Mouse (Mus musculus): ENCODE results near the gene Repin1. TPM values are rescaled to one million over a fixed set of nuclear protein-coding genes. Genes with fewer than 3 reads are reported as not detected.

Gene Repin1
- polyA plus RNA-seq, 1 experiment: 13.3 TPM

- TF ChIP-seq CTCF (IDR thresholded peaks at IDR 0.05; ENCODE audit: low read depth, low read length) (no peak), POLR2A (IDR thresholded peaks at IDR 0.05; ENCODE audit: borderline replicate concordance, low read depth, low read length) (no peak)
- peaks cover 23% of the 10 kb centered on the region for H3K4me1 ChIP-seq (ENCODE audit: control insufficient read depth, insufficient read depth, low read length)
- H3K27ac ChIP-seq (ENCODE audit: insufficient read depth, low read depth, low read length): no peak overlapping the region
- no peak overlapping the region for H3K4me3 ChIP-seq (ENCODE audit: insufficient read depth, low read length)
These were observed 3.0 kb downstream of the Repin1 start for GRCm38 (mm10) chr6:48596545-48597232.

- no peak overlapping the region for H3K4me3 ChIP-seq (ENCODE audit: insufficient read depth, low read length)
- TF ChIP-seq POLR2A (IDR thresholded peaks at IDR 0.05; ENCODE audit: borderline replicate concordance, low read depth, low read length): no peak
- no peak for TF ChIP-seq CTCF (IDR thresholded peaks at IDR 0.05; ENCODE audit: low read depth, low read length)
These were observed 3.5 kb downstream of the Repin1 start for GRCm38 (mm10) chr6:48597233-48597625.

GRCm38 (mm10) chr6:48600594-48600993 lies 6.9 kb downstream of the Repin1 start:
- TF ChIP-seq CTCF (IDR thresholded peaks at IDR 0.05; ENCODE audit: low read depth, low read length): no peak
- no peak for TF ChIP-seq POLR2A (IDR thresholded peaks at IDR 0.05; ENCODE audit: borderline replicate concordance, low read depth, low read length)
- Histone ChIP-seq H3K4me3 (ENCODE audit: insufficient read depth, low read length) (no peak overlapping the region), H3K27ac (ENCODE audit: insufficient read depth, low read depth, low read length) (no peak overlapping the region), H3K4me1 (ENCODE audit: control insufficient read depth, insufficient read depth, low read length) (peaks cover 20% of the 10 kb centered on the region)

More at GRCm38 (mm10) chr6:48597233-48597625, 3.5 kb downstream of the Repin1 start:
- Histone ChIP-seq H3K4me1 (ENCODE audit: control insufficient read depth, insufficient read depth, low read length) (peaks cover 23% of the 10 kb centered on the region), H3K27ac (ENCODE audit: insufficient read depth, low read depth, low read length) (no peak overlapping the region)

- H3K4me3 ChIP-seq (ENCODE audit: insufficient read depth, low read length): peak within 1 kb of the TSS; percentile 89
- TF ChIP-seq POLR2A (IDR thresholded peaks at IDR 0.05; ENCODE audit: borderline replicate concordance, low read depth, low read length): no peak
- no peak for TF ChIP-seq CTCF (IDR thresholded peaks at IDR 0.05; ENCODE audit: low read depth, low read length)
- peaks cover 20% of the 10 kb centered on the region for H3K4me1 ChIP-seq (ENCODE audit: control insufficient read depth, insufficient read depth, low read length)
- peak within 1 kb of the TSS; percentile 43 for H3K27ac ChIP-seq (ENCODE audit: insufficient read depth, low read depth, low read length)
These were observed 7.8 kb downstream of the Repin1 start, which contains the start of gene Zfp775 for GRCm38 (mm10) chr6:48601271-48602079. TSS of gene Zfp775 (plus strand) at chr6:48602063.

- TF ChIP-seq POLR2A (IDR thresholded peaks at IDR 0.05; ENCODE audit: borderline replicate concordance, low read depth, low read length): no peak
- 0 out of 2 replicates have a peak, but pooled peaks have one; percentile 13 for TF ChIP-seq CTCF (IDR thresholded peaks at IDR 0.05; ENCODE audit: low read depth, low read length)
- peak overlapping the region; percentile 89 for H3K4me3 ChIP-seq (ENCODE audit: insufficient read depth, low read length)
- H3K27ac ChIP-seq (ENCODE audit: insufficient read depth, low read depth, low read length): peak overlapping the region; percentile 23; the same call in 1 of the 2 replicates
- H3K4me1 ChIP-seq (ENCODE audit: control insufficient read depth, insufficient read depth, low read length): peaks cover 20% of the 10 kb centered on the region
These were observed 8.5 kb downstream of the Repin1 start for GRCm38 (mm10) chr6:48602080-48602741.

GRCm38 (mm10) chr6:48608124-48608523 lies 14.4 kb downstream of the Repin1 start:
- TF ChIP-seq CTCF (IDR thresholded peaks at IDR 0.05; ENCODE audit: low read depth, low read length) (no peak), POLR2A (IDR thresholded peaks at IDR 0.05; ENCODE audit: borderline replicate concordance, low read depth, low read length) (no peak)
- Histone ChIP-seq H3K27ac (ENCODE audit: insufficient read depth, low read depth, low read length) (no peak overlapping the region), H3K4me3 (ENCODE audit: insufficient read depth, low read length) (no peak overlapping the region), H3K4me1 (ENCODE audit: control insufficient read depth, insufficient read depth, low read length) (peaks cover 1% of the 10 kb centered on the region; the same call in 1 of the 2 replicates)

- Histone ChIP-seq H3K4me1 (ENCODE audit: control insufficient read depth, insufficient read depth, low read length) (no peaks in the 10 kb centered on the region), H3K4me3 (ENCODE audit: insufficient read depth, low read length) (no peak overlapping the region), H3K27ac (ENCODE audit: insufficient read depth, low read depth, low read length) (no peak overlapping the region)
- TF ChIP-seq CTCF (IDR thresholded peaks at IDR 0.05; ENCODE audit: low read depth, low read length): no peak
- TF ChIP-seq POLR2A (IDR thresholded peaks at IDR 0.05; ENCODE audit: borderline replicate concordance, low read depth, low read length): no peak
These were observed 15.8 kb downstream of the Repin1 start for GRCm38 (mm10) chr6:48609512-48609911.

- TF ChIP-seq CTCF (IDR thresholded peaks at IDR 0.05; ENCODE audit: low read depth, low read length) (no peak), POLR2A (IDR thresholded peaks at IDR 0.05; ENCODE audit: borderline replicate concordance, low read depth, low read length) (no peak)
- H3K4me3 ChIP-seq (ENCODE audit: insufficient read depth, low read length): no peak overlapping the region
- no peak overlapping the region for H3K27ac ChIP-seq (ENCODE audit: insufficient read depth, low read depth, low read length)
- H3K4me1 ChIP-seq (ENCODE audit: control insufficient read depth, insufficient read depth, low read length): no peaks in the 10 kb centered on the region
These were observed 17.0 kb downstream of the Repin1 start for GRCm38 (mm10) chr6:48610657-48611056.

GRCm38 (mm10) chr6:48613464-48613863 lies 19.8 kb downstream of the Repin1 start:
- Histone ChIP-seq H3K4me3 (ENCODE audit: insufficient read depth, low read length) (no peak overlapping the region), H3K4me1 (ENCODE audit: control insufficient read depth, insufficient read depth, low read length) (no peaks in the 10 kb centered on the region), H3K27ac (ENCODE audit: insufficient read depth, low read depth, low read length) (no peak overlapping the region)
- TF ChIP-seq CTCF (IDR thresholded peaks at IDR 0.05; ENCODE audit: low read depth, low read length) (no peak), POLR2A (IDR thresholded peaks at IDR 0.05; ENCODE audit: borderline replicate concordance, low read depth, low read length) (no peak)

All from bone marrow macrophage, adult 2 months (primary cell).